Mouse (Mus musculus): ENCODE measurements around the gene Hip1.

Hip1 gene

GRCm38 (mm10) chr5:135445755-135446154 lies 99.2 kb downstream of the Hip1 start:
- DNase-seq (ENCODE audit: low read depth, low spot score), result no peak

DNA sequence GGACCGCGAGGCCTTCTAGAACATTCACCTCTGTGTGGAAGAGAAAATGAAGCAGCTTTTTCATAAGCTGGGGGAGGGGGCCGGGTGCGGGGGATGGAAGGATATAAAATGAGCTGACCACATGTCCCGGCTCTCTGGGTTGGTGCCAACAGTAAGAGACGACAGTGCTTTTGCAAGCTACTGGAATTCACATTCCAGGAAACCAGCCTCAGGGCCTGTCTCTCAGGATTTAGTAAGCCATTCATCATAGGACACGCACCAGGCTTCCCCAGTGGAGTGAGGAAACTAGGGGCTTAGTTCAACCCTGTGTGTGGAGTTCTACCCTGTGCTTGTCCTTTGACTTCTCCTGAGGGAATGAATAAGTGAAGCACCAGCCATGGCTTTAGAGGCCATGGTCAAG lies 102.5 kb downstream of the Hip1 start:
- peak; percentile 50 for DNase-seq (ENCODE audit: low read depth, low spot score)

DNA sequence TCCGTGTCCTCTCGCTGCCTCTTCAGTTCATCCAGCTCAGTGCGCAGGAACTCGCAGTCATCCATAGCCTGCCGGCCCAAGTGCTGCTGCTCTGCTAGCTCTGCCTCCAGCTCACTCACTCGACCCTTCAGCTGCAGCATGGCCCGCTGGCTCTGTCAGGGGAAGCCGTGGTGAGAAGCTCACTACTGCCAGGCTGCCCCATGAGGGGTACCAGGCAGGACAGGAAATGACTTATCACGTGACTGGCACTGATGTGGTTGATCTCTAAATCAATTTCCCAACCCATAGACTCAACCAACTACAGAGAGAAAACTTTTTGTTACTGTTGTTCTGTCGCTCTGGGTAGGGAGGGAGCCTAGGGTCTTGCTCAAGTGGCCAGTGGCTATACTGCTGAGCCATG lies 109.9 kb downstream of the Hip1 start:
- no peak for DNase-seq (ENCODE audit: low read depth, low spot score)

GRCm38 (mm10) chr5:135433861-135434260 lies 111.1 kb downstream of the Hip1 start:
- DNase-seq (ENCODE audit: low read depth, low spot score), result no peak

GRCm38 (mm10) chr5:135431111-135431510 lies 113.8 kb downstream of the Hip1 start:
- no peak for DNase-seq (ENCODE audit: low read depth, low spot score)

DNA sequence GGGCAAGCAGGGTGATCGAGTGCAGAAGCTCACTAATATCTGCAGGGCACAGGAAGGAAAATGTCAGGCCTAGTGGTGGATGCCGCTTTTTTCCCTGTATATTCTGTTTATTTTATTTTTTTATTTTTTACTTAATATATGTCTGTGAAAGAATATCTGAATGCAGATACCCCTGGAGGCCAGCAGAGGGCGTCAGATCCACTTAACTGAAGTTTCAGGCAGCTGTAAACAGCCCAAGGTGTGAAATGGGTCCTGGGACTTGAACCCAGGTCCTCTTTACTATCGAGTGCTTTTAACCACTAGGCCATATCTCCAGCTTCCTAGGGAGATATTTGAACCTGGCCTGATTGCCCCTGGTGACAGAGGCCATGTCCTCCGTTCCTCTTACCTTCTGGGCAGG lies 116.1 kb downstream of the Hip1 start:
- DNase-seq (ENCODE audit: low read depth, low spot score), result peak; percentile 10

DNA sequence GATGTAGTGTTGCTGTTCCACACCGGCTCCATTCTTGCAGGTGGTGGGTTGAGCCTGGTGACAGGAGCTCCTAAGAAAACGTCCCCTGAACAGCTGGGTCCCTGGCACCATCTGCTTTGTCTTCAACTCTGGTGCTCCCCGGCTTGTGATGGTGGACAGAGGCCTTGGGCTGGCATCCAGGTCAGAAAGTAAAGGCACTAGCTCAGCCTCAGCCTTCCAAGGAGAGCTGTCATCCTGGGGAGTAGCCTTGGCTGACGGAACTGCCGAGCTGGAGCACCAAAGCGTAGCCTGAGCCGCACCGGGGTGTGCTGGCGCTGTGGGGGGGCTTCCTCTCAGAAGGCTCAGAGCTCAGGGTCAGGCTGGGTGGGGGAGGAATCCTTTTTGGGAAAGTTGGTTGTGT lies 134.7 kb downstream of the Hip1 start:
- no peak for DNase-seq (ENCODE audit: low read depth, low spot score)

GRCm38 (mm10) chr5:135408114-135408513 lies 136.8 kb downstream of the Hip1 start:
- DNase-seq (ENCODE audit: low read depth, low spot score), result no peak

- DNase-seq (ENCODE audit: low read depth, low spot score), result no peak
Observed at GRCm38 (mm10) chr5:135405437-135405836, 139.5 kb downstream of the Hip1 start.

DNA sequence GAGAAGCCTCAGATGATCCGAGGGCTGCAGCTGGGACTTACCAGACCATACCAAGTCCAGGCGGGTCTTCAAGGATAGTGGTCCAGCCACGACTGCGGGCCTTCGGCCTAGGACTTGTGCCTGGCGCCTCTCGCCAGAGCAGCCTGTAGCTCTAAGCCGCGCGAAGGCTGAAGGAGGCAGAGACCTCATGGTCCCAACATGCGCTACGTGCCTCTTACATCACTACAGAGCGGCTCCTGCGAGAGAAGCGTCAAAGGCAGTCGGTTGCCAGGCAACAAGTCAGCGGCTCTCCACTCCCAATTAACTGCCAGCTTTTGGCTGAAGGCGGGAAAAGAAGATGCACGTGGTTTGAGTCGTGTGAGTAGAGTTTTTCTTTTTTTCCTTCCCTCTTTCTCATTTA lies 140.3 kb downstream of the Hip1 start:
- DNase-seq (ENCODE audit: low read depth, low spot score), result peak; percentile 49

DNA sequence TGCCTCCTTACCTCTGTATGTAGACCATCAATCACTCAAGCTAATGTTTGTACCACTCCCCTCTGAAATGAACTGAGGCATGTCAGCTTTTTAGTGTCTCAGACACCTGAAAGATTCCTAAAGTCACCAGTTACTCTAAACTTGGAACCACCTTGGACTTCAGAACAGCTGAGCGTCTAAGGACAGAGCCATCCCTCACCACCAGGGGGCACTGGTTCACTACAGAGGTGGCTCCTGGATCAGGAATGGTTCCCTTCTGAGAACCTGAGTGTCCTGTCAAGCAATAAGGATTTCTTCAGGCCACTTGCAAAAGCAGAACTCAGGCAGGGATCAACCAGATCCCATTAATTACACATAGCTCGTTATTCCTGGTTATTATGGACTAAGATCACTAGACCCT lies 144.7 kb downstream of the Hip1 start:
- peak; percentile 85 for DNase-seq (ENCODE audit: low read depth, low spot score)

DNA sequence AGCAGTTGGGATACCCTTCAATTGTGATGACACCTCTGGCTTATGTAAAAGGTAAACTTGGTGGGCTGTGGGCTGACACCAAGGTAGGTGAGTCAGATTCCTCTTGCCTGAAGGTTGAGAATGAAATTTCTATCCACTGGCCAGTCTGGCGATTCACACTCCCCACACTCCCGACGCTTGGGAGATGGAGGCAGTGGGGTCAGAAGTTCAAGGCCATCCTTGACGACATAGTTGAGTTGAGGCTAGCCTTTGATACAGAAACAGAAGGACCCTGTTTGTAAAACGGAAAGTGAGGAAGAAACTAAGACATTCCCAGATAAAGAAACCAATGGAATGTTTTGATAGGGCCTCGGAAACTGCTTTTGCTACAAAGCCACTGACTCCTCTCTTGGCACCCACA lies 145.5 kb downstream of the Hip1 start:
- DNase-seq (ENCODE audit: low read depth, low spot score), result no peak

DNA sequence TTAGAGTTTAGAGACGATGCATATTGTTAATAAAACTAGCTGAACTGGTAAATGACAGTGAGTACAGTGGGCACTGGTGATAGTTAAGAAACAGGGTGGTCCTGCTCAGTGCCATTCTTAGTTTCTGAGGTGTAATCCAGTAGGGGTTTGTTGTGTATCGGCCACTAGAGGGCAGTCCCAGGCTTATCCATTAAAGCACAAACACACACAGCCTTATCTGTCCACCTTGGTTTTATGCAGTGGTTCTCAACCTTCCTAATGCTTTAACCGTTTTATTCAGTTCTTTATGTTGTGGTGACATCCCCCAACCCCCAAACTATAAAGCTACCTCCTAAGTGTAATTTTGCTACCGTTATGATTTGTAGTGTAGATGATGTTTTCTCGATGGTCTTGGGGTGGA lies 149.1 kb downstream of the Hip1 start:
- DNase-seq (ENCODE audit: low read depth, low spot score), result peak; percentile 52

GRCm38 (mm10) chr5:135394004-135394823 lies 150.7 kb downstream of the Hip1 start, which contains the start of gene Pom121:
Gene Pom121 (minus strand): TSS chr5:135394546.
- peak; percentile 95 for DNase-seq (ENCODE audit: low read depth, low spot score)

DNA sequence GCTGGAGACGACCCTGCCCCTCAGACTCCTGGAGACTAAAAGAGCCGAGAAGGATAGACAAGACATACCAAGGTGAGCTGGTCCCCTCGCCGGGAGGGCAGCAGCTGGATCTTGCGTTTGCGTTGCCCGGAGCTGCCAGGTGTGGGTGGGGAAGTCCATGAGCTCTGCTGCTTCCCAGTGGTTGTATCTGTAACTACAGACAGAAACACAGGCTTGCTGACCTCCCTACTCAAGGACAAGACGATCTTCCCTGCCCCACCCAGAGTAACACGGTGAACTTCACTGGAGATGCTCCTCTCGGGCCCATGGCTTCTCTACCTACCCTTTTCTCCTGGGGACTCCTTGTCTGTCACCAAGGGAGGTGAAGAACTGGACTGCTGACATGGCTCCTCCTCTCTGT lies 161.1 kb downstream of the Hip1 start:
- DNase-seq (ENCODE audit: low read depth, low spot score), result no peak

DNA sequence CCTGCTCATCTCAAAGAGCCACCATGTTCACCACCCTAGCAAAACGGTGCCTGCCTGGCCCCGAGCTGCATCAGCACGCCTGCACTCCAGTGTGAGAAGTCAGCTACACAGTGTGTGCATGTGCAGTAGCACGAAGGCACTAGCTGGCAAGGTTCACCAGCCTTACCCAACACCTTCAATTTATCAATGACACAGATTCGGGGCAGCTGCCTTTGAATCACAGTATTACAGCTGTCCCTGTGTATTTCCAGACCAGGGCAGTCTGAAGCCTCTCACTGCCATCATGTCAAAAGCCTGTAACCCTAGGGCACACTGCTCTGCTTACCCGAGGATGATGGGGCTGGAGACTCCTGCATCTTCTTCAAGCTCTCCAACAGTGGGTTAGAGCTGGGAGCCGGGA lies 162.2 kb downstream of the Hip1 start:
- DNase-seq (ENCODE audit: low read depth, low spot score), result no peak

DNA sequence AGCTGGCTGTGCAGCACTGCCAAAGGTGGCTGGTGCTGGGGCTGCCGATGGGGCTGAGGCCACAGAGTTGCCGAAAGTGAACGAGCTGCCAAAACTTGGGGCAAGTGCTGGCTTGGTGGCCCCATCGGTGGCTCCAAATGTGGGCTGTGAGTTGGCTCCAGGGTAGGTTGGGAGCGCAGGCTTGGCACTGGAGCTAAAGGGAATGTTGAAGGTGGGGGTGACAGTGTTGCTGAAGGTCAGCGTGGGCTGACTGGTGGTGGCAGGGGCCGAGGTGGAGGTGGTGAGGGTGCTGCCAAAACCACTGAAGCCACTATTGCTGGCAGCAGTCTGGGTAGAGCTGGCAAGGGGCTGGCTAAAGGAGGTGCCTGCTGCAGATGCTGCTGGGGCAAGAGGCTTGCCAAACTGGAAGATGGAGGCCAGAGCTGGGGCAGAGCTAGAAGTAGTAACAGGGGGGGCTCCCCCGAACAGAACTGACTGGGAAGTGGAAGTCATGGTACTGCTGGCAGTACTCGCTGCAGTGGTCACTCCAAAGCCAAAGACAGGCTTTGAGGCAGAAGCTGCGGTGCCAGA lies 163.5 kb downstream of the Hip1 start:
- no peak for DNase-seq (ENCODE audit: low read depth, low spot score)

DNA sequence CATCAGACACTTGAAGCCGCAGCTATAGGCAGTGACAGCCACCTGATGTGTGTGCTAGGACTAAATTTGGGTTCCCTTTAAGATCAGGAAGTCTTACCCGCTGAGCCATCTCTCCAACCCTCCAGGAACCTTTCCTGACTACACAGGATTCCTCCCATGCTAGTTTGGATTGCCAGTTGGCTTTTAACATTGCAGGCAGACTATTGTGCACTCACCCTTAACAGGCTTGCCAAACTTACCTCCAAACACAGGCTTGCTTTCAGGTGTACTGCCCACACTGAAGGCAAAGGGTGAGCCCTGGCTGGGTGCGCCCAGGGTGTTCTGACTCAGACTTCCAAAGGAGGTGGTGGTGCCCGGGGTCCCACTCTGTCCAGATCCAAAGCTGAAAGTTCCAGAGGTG lies 164.2 kb downstream of the Hip1 start:
- DNase-seq (ENCODE audit: low read depth, low spot score), result no peak

DNA sequence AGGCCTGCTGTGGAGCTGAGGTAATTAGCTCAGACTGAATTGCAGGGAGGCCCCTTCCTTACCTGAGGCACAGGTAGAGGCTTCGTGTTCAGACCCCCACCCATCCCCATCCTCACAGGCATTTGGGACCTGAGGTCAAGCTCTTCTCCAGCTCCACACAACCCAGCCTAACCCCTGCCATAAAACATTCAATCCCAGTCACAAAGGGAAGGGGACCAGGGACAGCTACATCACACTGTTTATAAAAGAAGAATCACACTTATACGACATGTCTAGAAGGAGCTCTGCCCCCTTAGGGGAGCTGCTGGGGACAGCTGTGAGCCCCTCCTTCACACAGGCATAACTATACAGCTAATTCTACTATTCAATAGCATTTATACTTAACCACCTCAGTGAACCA lies 168.6 kb downstream of the Hip1 start:
- DNase-seq (ENCODE audit: low read depth, low spot score), result no peak

- no peak for DNase-seq (ENCODE audit: low read depth, low spot score)
Observed at GRCm38 (mm10) chr5:135375167-135375566, 169.8 kb downstream of the Hip1 start.

- no peak for DNase-seq (ENCODE audit: low read depth, low spot score)
Observed at GRCm38 (mm10) chr5:135373601-135374000, 171.3 kb downstream of the Hip1 start.

DNA sequence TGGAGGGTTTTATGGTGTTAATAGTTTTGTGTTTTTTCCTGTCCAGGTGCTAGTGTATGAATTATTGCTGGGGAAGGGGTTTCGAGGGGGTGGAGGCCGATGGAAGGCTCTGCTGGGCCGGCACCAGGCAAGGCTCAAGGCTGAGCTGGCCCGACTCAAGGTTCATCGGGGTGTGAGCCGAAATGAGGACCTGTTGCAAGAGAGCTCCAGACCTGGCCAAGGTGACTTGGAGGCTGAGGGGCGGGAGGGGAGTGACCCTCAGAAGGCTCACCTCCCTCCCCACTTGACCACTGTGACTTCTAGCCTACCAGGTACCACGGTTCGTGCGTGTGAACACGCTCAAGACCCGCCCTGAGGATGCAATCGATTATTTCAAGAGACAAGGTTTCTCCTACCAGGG lies 173.7 kb downstream of the Hip1 start:
- DNase-seq (ENCODE audit: low read depth, low spot score), result no peak

All from mesoderm, embryonic 11.5 days (tissue).